Mouse (Mus musculus) R1 (cell line): ENCODE measurements around the gene Inpp4a.
A peak's percentile ranks its signal among the peaks of the same experiment; 100 is the strongest.

Experiments used
- DNase-seq: peaks from one replicate; pipeline ENCODE4 v3.0.0-alpha.2; 2018; ENCODE audit warnings: low read depth, low spot score

Gene Inpp4a

DNA sequence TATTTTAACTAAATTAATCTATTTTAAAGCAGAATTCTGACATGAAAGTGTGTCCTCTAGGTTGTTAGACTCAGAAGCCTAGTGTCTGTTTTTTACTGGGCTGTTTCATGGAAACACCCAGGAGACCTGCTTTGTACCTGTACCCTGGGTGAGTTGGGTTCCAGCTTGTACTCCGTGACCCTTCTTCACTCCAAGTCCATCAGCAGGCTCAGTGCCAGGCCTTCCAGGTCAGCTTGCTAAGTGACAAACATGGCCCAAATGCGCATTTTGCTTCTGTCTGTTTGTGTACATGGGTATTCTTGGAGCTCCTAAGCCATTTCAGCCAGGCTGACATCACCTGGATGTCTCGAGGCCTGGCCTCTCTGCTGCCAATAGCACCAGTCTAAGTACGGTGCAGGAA lies 23.5 kb downstream of the Inpp4a start:
- no peak for DNase-seq

DNA sequence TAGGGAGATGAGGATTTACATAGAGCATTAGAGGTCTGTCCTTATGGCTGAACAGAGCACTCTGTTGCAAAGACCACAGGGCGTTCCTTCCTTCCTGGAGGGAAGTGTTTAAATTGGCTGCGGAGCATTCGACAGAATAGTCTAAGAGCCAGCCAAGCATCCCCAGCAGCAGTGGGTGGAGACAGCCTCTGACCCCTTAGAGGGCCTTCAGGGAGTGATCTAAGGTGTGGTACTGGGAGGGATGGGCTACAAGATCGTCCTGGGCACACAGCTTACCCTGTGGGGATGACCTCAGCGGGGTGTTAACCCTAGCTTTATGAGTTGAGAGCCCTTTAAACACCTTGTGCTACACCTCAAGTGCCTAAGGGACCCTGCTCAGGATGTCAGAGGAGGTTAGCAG lies 24.9 kb downstream of the Inpp4a start:
- peak; percentile 17 for DNase-seq

DNA sequence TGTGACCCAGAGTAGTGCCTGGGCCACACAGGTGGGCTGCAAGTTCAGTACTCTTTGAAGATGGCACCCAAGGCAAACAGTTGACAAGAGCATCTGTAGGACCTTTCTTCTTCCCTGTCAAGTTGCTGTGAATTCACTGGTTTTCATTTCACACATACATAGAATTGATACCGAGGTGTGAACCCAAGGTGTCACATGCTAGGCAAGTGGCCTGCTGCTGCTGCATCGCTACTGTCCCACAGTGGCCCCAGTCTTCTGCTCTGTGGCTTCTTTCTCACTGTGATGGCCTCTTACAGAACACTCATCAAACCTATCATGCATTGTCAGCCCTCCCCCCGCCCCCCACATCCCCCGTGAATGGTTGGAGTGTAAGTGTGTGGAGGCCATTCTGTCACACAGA lies 27.6 kb downstream of the Inpp4a start:
- DNase-seq, result no peak

DNA sequence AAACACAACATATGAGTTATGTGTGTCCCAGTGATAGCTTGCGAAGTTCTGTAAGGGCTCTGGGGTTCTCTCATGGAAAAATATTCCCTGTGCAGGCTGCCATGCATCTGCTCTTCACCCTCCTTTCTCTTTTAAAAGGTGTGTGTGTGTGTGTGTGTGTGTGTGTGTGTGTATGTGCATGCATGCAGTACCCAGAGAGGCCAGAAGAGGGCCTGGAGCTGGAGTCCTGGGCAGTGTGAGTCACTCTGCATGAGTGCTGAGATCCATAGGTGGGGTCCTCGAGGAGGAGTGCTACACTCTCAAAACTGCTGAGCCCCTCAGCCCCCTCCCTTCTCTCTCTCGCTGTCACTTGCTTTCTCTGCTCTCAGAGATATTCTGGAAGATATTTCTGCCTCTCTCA lies 29.5 kb downstream of the Inpp4a start:
- DNase-seq, result peak; percentile 49

DNA sequence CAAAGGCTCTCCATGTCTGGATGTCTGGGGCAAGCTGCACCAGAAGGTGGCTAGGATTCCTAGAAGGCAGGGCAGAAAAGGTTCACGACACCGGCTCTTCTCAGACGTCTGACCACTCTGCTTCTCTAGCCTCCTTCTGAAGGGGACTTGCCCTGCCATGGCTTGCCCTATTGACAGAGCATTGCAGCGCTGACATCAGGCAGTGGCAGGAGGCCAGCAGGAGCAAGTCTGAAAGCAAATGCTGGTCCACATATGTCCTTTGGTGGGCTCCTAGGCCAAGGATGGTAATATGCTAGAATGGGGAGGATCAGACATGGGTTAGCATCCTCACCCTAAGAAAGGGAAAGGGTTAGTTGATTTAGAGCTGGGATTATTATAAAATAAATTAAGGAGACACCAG lies 30.2 kb downstream of the Inpp4a start:
- DNase-seq, result no peak

DNA sequence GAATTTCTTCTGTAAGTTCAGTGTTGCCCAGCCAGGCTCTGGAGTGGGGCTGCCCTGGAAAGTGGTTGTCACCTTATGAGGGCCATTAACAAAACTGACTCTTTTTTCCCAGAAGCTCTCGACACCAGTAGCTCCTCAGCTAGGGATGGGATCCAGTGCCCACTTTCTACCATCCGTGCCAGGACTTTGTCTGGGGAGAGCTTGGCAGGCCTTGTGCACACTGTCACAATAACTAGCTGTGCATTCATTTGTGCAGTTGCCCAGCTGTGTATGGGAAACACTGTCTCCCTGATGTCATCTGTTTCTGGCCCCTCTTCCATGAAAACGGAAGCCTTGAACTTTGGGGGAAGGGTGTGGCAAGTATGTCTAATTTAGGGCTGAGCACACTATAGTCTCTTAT lies 33.1 kb downstream of the Inpp4a start:
- DNase-seq, result no peak

DNA sequence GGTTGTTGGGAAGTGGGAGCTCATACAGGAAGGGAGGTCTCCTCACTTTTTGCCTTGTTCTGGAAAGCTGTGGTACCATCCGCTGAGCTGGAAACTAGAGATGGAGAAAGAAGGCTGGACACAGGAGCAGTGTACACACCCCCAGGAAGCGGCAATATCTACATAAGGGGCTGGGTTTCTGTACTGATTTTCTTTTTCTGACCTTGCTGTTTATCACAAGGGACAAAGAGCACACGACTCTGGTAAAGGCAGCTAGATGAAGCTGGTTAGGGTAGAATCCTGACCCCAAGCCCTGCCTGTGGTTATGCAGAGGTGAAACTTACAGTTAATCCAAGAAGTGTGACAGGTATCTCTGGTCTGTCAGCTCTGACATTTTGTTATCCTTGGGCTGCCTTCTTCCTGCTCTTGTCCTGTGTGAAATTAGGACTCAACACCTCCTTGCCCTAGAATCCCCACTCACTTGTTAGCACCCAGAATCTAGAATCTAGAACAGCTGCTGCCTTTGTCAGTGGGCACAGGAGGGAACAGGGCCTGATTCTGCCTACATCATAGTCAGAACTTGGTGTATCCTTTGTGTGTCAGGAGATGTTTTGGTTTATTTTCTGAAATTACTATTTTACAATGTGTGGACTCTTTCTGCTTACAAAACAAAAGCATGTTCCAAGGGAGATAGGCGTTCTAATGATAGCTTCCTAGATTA lies 34.2 kb downstream of the Inpp4a start:
- no peak for DNase-seq

DNA sequence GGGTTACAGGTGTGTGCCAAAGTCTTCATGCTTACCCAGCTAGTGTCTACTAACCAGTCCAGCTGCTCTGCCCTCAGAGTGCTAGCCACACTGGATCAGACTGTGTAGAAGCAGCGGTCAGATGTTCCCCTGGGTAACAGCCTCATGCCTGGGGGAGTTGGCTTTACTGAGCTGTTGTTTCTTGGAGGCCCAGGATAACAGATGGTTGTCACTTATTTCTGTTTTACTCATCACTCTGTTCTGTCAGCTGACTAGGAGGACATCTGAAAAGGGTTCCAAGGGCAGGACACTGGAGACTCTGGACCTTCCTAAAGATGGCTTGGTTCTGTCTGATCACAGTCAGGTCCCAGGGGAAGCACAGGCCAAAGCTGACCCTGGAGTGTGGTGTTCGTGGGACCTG lies 36.4 kb downstream of the Inpp4a start:
- no peak for DNase-seq

DNA sequence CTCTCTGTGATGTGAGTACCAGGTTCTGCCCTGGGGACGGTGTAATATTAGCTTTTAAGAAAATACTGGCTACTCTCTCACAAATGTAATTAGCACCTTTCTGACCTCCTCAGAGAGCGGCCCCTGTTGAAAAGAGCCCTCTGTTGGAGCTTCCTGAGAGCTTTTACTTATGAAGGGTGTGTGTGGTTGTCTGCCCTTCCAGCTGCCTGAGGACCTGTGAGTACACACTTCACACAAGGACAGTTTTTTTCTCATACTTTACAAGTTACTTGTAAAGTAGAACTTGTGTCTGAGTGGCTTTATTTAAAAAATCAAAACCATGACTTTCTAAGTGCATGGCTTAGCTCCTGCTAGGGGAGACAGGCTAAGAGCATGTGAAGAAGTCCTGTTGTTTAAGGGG lies 37.1 kb downstream of the Inpp4a start:
- DNase-seq, result no peak

DNA sequence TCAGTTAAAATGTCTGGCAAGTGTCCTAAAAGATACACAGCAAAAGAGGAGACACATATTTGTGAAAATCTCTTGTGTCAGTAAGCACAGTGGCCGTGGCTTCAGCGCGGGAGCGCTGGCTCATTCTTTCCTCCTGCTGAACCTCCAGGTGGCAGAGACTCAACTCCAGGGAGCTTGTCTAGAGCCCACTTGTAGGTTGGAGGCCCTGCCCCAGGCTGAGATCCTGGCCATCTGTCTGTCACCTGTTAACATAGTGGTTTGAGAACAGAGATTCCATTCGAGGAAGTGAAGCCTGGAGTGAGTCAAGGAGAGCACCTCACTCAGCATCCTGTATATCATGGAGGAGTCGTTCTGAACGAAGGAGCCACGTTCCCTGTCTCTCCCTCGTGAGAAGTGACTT lies 37.6 kb downstream of the Inpp4a start:
- DNase-seq, result no peak

DNA sequence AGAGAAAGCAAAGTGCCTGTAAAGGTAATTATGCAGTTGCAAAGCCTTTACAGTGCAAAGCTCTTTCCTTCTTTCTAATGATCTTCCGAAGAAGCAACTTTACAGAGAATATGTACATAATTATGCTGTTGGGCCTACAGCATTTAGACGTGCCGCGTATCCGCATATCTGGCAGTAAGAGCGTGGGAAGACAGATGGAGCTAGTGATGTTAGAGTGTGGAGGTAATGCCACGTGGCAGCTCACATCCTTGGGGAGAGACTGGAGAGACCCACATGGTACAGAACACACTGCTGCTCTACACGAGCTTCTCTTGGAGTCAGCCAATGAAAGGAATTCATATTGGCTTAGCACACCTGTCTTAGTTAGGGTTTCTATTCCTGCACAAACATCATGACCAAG lies 39.5 kb downstream of the Inpp4a start:
- DNase-seq, result no peak

DNA sequence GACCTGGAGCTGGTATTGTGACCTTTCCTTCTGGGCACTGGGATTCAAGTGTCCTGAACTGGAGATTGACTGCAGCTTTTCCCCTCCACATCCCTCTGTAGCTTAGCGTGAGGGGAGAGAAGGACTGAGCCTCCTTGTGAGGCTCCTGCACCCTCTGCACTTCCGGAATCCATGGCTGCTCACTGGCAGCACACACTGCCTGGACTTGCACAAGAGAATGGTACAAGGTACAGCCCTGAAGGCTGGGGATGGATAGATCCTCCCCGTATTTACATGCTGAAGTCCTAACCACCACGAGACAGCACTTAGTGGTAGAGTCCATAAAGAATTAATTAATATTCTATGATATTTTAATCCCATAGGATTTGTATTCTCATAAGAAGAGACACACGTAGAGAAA lies 41.7 kb downstream of the Inpp4a start:
- DNase-seq, result no peak

DNA sequence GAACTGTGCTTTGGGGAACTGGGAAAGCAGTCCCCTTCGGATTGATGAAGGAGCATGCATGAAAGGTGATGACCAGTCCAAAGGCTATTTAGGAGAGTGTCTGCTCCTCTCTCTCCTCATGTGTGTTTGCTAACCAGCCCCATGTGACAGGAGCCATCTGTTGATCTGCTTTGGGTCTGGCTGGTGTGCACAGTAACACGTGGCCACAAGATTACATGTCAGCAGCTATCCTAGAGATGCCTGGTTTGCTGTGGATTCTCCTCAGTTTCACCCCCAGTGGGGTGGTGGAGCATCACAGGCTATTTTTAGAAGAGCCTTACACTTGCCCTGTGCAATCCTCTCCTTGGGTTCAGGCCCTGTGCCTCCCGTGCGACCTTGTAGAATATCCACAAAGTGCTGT lies 42.2 kb downstream of the Inpp4a start:
- no peak for DNase-seq

DNA sequence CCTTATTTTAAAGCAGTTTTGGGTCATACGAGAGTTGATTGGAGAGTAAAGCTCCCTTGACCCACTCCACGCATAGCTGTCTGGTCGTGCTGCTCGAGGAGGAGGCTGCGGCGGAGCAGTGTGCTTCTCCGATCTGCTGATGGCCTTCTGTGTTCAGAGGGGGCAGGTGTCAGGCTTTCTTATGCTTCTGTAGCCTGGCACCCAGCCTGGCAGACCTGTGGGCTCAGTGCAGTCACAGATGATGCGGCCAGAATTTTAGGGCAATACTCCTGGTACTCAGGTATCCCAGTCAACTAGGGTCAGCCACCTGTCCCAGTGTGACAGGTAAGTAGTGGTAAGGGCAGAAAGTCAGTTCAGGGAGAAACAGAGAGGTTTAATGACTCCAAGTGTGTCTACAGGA lies 42.9 kb downstream of the Inpp4a start:
- no peak for DNase-seq

DNA sequence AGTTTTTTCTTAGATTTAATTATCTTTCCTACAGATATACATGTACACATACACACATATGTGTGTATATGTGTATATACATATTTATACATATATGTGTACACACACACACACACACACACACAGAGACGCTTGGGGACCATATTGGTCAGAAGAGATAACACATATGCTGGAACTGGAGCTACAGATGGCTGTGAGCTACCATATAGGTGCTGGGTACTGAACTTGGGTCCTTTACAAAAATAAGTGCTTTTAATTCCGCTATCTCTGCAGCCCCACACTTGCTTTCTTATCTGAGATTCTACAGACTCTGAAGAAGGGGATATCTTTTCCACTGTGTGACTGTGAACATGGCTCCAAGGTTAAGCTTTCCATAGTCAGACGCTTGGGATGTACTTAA lies 43.6 kb downstream of the Inpp4a start:
- no peak for DNase-seq

DNA sequence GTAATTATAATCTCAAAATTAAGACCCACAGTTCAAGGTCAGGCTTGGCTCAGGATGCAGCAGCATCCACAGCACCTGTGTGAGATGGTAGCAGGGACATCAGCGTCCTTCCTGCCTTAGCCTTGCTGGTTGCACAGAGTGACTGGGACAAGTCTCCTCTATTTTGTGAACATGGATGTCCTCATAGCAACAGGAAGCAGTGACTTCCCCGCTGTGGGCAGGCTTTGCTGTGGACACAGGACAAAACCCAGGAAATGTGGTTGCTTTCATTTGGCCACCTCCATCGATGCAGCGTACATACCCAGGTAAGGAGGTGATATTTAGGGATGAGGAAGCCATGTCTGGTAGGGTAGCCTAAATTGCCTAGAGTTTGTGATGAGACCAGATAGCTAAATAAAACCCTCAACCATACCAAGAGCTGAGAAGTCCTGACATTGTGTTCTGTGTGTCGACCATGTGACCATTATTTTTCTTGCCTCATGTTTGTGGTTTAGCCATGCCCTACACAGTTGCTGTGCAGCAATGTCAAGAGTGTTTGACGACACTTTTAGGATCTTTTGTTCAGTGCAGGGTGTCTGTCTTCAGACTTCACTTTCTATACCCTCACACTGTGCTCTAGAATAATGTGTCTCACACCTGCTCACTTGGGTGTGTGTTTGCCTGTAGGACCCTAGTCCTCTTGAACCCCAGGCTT lies 44.7 kb downstream of the Inpp4a start:
- DNase-seq, result no peak

DNA sequence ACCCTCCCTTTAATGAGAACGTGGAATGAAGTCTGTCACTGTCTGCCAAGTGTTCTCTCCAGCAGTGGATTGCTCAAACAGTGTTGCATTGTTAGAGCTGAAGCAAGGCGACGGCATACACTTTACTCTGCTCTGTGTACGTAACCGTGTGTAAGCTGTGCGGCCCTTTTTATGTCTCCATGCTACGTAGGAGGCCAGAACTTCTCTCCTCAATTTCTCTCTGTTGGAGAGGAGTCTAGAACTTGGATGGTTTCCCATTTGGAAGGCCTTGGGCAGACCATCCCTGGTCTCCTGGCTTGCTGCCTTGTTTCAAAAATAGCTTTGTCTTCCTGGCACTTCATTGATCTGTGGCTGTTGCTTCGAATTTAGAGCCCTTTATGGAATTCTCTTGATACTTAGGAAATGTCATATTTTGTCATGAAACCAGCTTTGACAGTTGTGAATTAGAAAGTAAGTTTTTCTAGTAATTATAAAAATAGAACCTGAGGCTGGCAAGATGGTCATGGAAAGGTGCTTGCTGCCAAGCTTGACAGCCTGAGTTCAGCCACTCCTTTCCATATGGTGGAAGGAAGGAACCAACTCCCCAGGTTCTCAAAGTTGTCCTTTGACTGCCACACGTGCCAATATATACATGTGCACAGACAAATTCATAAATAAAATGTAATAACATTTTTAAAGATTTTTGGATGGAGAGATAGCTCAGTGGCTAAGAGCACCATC lies 47.9 kb downstream of the Inpp4a start:
- DNase-seq, result no peak

DNA sequence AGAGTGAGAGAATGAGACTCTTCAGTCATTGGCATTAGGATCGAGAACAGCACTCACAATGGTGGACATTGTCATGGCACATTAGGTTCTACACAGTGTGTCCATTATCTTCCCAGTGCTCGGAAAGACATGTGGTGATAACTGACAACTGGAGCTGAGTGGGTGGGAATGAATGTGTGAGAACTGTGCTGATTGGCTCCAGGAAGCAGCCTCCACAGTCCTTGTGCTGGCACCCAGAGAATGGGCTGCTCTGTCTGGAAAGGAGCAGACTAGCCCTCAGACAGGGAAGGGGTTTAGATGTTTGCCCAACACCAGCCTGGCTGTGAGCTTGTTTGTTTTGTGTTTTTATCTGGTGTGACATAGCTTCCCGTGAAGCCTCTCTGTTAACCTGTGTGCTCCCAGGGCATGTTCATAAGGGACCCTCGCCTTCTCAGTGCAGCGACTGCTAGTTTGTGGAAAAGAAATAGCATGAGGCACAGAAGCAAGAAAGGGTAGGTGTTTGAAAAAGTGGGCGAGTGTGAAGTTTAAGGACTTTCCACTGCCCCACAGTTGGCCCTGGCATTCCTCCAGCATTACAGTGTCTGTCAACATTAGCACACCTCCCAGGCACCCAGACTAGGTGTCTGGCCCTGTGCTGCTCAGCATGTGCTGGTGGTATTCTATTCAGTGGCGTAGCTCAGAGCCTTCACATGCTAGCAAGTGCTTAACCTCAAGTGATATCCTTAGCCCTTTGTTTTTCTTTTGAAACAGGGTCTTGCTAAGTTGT lies 51.4 kb downstream of the Inpp4a start:
- no peak for DNase-seq

DNA sequence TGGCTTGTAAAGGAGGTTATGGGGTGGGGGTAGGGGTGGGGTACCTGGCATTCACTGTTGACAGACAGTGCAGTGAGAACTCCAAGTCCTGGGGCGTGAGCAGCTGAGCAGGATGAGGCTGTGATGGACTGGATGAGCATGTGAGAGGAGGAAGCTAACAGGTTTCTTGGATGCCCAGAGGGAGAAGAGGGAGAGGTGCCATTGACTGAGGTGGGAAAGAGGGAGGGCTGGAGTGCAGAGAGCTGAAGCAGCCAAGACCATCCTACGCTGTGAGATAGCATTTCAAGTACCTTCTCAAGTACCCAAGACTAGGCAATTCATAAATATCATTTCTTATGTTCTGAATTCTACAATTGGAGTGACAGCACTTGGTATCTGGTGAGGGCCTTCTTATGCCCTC lies 52.3 kb downstream of the Inpp4a start:
- DNase-seq, result no peak

DNA sequence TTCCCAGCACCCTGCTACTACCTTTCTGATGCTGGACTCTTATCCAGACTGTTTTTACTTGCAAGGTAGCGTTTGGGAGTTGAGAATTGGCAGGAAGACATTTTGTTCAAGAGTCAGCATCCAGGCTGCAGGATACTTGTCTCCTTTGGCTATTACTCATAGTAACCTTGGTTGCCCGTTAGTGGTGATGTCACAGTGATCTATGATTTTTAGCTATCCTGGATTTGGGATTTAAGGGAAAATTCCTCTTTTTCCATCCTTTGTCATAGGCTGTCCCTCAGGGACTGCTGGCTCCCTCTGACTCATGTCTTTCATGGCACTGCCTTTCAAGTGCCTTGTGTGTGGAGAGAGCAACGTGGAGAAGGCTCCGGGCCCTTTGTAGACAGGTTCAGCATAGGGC lies 53.8 kb downstream of the Inpp4a start:
- DNase-seq, result no peak

DNA sequence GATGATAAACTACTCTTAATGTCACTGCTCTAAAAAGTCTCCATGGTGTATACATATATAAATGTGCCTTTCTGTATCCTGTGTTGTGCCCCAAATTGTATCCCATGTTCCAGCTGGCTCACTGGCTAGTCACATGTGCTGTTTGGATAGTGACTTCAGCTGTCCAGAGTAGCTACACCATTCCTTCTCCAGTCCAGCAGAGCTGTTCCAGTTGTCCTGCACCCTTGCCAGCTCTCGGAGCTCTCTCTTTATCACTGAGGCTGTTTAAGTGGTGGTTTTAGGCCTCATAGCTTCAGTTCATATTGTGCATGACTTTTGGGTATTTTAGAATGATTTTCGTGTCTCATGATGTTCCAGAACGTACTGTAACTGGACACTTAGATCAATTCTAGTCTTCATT lies 55.8 kb downstream of the Inpp4a start:
- no peak for DNase-seq

DNA sequence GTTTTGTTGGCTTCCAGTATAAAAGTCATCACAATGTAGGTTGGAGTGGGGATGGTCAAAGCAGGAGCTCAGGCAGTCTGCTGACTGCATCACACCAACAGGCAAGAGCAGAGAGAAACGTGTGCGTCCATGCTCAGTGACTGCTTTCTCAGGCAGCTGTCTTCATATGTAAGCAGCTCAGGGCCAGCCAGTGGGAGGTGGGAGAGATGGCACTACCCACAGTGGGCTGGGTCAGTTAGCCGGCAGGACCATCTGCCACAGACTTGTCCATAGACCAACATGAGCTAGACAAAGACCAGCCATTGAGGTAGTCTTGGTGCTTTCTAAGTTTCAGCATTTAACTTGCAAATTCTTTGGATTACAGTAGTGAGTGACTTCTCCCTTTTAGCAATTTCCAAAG lies 56.6 kb downstream of the Inpp4a start:
- no peak for DNase-seq
